Mouse (Mus musculus) Muller cell, postnatal 12 days (primary cell): ENCODE results near the gene Mfsd4b2.
"Not testable (repeated sequence)": the region's sequence is repeated elsewhere in the genome, so short reads cannot be mapped to it uniquely, and the experiment has no call there.

Experiments
- DNase-seq: peaks from one replicate; pipeline ENCODE4 v3.0.0-alpha.2; 2015; ENCODE audit errors: inconsistent ontology term

Gene Mfsd4b2

DNA sequence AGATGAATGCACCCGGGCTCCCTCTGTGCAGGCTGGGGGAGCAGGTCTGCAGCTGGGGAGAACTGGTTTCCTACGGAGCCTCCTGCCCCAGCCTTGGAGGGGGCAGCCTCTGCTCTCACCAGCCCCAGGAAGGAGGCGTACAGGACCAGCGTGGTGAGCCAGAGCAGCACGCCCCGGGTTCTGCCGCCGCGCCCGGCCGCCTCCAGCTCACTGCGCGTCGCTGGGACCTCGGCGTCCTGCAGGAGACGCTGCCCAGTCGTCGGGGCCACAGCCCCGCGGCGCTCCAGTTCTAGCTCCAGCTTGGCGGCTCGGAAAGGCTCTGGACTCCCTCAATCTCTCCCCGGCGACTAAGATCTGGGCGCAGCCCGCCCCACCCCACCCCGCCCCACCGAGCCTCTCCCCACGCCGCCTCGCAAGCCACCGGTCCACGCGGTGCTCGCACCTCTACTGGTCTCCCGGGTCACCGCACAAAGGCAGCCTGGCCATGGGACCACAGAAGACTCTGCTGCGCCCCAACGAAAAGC lies at the start of gene Mfsd4b2:
Gene Mfsd4b2 (minus strand): TSS at position 308 of the 524 bp plus-strand sequence.
- peak; percentile 31 for DNase-seq

DNA sequence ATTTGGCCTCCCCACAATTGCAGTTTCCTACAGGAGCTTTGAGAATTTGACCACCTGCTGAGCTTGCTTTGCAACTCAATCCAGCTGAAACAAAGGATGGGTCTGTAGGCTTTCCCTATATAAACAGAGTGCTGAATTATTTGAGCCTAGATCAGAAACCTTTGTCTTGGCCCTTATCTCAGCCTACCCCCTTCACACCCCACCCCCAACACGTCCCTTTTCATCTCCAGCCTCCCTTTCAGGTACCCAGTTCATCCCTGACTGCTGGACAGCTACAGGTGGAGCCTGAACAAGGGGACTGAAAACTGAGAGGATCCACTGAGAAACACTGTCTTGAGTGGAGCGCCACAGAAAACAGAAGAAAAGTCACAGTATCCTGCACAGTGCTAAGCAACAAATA lies 49.0 kb upstream of the Mfsd4b2 start:
- no peak for DNase-seq

DNA sequence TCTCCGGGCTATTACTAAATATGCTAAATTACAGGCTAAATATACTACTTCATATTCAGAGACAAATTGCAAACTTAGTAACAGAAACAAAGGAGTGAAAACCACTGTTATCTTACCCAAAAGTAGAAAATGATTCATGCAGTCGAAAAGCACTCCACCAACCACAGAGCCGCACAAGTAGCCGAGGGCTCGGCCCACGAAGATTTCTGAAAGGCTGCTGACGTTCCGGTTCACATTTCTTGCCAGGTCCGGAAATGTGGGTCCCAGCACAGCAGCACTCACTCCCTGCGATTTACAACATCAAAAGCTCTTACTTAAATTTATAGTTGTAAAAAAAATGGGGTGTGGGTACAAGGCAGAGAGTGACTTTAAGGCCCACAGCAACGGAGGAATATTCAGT lies 48.3 kb upstream of the Mfsd4b2 start:
- no peak for DNase-seq

DNA sequence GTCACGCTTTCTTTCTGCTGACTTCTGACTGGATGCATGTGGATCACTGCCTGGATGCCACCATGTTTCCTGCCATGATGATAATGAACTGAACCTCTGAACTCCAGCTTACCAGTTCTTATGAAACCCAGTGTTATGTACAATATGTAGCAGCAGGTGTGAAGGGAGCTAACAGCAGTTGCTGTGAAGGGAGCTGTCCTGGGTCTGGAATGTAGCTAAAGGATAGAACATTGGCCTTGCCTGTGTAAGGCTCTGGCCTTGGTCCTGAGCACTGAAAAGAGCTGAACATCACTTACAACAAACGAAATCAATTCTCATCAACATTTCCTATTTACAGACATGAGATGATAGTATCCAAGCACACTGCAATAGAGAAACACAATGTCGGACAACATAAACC lies 40.8 kb upstream of the Mfsd4b2 start:
- no peak for DNase-seq

DNA sequence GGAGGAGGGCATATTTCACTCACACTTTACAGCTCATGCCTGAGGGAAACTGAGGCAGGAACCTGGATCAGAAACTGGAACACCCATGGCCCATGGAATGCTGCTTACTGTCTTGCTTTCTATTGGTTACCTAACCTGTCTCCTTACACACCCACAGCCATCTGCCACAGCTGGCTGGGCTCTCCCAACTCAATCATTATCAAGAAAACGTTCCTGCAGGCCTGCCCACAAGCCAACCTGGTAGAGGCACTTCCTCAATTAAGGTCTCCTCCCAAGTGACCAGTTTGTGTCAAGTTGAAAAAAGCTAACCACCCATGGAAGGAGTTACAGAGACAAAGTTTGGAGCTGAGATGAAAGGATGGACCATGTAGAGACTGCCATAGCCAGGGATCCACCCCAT lies 35.2 kb upstream of the Mfsd4b2 start:
- DNase-seq: no peak

DNA sequence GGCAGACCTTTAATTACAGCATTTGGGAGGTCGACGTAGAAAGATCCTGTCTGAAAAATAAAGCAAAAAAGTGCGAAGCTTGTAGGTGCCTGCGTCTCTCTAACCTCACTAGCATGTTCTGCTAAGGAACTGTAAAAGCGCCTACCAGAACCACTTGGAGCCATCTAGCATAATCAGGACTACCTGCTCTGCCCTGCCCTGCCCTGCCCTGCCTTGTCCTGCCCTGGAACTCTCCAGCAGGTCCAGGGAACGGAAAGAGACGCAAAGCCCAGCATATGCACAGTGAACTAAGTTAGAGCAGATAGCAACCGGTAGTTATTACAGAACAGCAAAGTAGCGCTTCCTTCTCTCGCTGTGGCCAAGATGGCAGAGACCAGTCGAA lies 33.7 kb upstream of the Mfsd4b2 start:
- DNase-seq: no peak

DNA sequence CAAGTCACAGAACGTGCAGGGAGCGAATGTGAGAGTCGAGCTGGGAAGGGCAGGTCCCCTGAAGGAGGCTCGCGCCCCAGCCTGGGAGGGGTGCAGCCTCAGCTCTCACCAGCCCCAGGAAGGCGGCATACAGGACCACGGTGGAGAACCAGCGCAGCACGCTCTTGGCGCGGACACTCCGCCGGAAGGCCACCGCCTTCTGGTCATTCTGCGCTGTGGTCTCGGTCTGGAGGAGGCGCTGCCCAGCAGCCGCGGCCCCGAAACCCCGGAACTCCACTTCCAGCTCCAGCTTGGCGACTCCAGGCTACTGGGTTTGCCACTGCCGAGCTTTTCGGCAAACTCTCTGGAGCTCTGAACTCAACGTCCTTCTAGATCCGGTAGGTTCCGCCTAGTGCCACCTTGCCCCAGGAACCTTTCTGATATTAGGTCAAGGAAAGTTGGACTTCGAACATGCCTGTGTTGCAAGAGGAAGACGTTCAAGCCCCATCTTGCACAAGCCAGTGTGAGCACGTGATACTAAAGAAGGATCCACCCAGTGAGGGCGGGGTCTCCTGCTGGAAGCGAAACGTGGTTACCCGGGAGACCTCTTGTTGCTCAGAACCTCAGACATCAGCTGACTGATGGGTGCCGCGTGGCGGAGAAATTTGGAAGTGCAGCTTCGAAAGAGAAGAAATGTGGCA lies 33.2 kb upstream of the Mfsd4b2 start, which contains the start of gene Mfsd4b3:
Gene Mfsd4b3 (minus strand): TSS at position 393 of the 680 bp plus-strand sequence.
- peak; percentile 95 for DNase-seq

DNA sequence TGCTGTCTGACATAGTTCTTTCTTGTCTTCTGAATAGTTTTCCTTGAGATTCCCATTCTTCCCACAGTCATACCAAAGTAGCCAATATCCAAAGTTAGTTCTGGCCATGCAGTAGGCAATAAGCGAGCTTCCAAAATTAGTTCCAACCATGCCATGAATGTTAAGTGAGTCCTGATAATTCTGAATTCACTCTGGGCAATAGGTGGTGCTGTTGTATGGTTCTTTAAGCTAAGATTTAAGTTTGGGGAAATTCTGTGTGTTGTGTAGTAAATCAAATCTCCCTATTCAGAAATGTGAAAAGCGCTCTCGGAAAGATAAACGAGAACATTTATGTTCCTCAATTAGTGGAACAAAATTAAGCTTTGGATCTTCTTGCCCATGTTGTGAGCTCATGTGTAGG lies 31.5 kb upstream of the Mfsd4b2 start:
- no peak for DNase-seq

DNA sequence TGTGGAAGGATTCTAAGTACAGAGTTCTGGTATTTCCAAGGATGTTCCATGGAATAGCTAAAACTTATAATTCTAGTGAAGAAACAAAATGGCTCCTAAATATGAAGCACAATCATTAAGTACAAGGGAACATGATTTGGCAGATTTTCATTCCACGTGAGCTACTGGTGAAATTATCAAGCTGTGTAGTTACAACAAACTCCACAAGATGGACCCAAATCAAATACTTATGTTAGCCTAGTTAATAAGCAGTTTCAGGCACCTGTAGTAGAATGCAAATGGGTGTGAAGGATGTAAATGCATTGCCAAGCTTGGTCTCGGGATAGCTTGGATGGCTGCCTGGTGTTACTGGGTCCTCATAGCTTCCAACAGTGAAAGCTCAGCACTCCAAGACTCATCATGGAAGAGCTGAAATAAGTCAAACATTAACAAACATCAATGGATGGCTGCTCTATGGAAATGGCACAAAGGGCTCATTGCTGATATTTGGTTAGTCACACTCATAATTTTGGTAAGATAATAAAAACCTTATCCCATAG lies 29.7 kb upstream of the Mfsd4b2 start:
- no peak for DNase-seq

DNA sequence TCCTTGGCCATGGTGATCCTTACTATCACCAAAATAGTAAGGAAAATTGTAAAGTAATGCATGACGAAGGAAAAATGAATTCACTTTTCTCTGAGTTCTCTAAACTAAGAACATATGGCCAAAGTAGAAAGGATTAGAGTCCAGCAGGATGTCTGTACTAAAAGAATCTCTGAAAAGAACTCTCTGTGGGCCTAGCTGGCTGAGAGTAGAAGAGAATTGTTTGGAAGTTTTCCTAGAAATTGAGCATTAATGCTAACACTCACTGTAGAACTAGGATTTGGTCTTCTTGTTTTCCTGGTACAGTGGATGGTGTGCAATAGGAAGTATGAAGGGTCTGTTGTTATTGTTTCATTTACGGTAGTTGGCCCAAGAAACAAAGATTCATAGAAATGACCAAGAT lies 28.4 kb upstream of the Mfsd4b2 start:
- no peak for DNase-seq

DNA sequence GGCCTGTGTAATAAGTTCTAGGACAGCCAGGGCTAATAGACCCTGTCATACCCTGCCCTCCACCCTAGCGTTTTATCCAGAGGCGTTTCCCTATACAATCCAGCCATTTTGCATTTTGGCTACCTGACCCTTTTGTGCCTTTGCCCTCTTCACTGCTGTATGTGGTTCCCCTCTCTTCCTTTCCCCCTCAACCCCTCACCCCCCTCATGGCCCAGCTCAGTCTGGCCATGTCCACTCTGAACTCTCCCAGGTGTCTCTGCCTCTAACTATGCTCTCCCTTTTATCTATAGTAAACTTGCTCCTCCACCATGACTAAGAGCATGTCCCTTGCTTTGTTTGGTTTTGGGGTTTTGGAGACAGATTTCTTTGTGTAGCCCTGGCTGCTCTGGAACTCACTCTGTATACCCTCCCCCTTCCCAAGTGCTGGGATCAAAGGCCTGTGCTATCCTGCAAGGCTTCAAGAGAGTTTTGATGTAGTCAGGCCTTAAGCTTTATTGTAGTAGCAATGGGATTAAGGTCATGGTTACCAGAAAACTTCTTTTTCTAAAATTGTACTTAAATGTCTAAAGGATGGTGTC lies 22.7 kb upstream of the Mfsd4b2 start:
- no peak for DNase-seq

DNA sequence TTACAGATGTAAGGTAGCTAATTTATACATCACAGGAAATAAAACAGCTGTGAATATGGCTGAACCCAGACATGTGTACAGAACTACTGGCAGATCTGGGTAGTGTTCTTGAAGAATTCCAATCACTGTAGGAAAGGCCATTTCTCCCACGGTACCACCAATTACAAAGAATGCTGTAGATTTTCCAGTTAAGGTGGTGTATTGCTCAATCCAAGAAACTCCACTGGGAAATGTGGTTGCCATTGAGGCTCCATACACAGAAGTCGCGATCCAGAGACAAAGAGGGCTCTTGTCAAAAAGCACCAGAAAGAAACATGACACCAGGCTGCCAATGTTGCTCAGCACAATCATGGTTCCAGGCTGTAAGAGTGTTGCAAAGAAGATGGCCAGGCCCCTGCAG lies 20.5 kb upstream of the Mfsd4b2 start:
- DNase-seq: not testable (repeated sequence)

DNA sequence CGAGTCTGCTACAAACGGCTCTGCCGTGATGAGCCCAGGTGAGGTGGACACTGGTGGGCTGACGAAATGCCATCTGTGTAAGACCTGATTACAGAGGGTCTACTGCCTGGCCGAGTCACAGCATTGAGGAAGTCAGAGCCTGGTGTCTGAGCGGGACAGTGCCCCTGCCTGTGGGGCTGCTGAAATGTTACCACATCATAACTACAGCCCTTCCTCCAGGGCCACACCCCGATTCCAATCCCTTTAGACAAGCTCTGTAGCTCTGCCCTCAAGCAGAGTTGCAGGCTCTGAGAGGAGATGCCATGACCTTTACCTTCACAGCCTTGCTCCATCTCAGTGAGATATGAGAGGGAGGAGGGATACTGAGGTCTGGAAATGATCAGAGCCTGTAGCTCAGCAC lies 9.8 kb upstream of the Mfsd4b2 start:
- DNase-seq: no peak

DNA sequence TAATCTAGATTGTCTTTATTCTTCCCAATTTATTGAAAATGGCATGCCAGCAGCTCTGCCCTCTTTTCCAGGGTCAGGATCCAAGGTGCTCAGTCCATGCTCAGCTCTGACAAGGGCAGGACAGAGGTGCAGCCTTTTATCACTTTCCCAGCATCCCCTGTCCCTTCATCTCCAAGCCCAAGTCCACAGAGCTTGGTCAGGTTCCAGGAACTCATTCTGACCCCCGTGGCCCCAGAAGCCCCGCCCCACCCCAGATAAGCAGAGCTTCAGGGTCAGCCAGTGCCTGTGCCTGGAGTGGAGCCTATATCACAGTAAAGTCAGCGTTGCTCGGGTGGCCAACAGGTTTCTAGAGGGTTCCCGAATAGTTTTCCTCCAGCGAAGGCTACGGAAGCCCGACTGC lies 2.2 kb downstream of the Mfsd4b2 start:
- not testable (repeated sequence) for DNase-seq

DNA sequence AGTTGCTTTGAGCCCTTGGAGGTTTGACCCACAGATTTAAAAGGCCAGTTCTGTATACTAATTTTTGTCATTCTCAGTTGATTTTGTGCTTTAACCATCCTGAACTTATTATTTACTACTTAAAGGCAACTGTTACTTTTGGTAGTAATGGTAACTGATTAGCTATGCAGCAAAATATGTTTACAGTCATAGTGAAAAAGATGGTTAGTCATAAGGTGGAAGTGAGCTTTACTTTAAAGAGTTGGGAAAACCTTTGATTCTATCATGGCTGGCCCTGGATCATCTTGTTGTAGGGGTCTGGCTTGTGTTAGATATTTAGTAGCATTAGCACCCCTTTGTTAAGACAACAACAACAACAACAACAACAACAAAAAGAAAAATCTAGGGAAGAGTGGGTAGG lies 14.1 kb downstream of the Mfsd4b2 start:
- no peak for DNase-seq

DNA sequence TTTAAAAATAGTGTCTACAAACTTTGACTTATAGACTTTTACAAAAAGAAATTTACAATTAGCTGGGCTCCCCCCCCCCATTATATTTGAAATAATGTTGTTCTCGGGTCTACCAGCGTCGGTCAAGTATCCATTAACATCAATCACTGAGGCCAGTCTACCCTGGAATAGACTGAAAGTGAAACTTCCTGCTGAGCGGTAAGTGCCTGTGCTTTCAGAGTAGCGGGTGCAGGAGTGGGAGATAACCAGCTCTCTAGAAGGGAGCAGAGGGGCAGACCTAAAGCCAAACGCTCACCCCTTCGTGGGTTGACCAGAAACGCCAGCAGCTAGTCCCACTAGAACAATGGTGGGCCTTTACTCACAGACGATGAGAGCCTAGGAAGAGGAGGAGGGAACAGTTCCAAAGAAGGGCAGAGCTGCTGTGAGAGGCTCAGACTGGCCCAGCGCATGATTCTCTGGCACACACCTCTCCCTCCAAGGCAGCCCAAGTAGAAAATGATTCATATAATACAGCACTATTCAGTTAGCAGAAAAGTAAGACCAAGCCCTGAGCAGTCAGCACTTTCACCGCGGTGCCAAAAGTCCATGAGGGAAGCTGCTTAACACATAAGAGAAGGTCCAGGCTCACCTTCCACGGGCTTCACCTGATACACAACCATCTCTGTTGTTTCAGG lies 17.8 kb downstream of the Mfsd4b2 start:
- no peak for DNase-seq

DNA sequence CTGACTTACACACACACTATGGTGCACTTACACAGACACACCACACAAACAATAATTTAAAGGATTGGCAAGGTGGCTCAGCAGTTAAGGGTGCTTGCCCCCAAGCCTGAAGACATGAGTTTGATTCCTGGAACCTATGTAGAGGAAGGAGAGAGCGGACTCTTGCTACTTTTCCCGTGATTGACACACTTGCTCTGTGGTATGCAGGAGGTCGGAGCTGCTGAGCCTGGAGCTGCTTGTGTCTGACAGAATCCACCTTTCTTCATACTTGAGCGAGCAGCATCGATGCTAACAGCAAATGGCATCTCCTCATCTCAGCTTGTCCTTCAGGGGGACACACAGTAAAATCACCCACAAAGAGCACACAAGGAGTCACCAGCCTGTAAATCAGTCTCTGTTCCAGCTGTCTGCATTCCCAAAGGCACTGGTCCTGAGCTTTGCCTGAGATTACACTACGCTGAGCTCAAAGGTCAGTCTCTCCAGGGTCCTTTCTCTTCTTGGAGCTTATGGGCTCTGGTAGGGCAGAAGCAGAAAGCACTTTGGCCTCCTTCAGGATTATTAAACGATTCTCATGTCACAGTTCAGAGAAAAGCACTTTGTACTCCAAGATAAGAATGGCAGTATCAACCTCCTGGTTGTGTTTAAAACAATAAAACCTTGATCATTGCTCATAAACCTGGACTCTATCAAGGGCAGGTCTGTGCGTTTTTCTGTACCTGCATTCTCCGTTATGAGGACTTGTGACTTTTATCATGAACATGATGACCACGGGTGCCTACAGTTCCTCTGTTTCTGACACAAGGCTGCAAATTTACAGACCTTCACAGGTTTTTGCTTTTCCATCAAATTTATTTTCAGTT lies 19.7 kb downstream of the Mfsd4b2 start:
- DNase-seq: no peak

DNA sequence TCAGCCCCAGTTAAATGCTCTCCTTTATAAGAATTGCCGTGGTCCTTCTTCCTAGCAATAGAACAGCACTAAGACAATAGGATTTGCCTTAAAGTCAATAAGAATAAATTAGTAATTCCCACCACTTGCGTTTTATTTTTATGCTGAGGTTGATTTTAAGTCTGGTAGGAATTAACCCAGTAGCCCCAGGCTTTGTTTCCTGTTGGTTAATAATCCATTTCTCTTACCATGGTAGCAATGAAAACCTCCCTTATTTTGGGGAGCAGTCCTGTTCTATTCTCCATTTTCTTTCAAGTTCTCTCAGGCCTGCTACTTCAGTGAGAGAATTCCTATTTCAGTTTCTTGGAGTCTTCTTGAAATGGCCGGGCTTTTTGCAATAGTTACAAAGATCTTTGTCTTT lies 22.5 kb downstream of the Mfsd4b2 start:
- no peak for DNase-seq

DNA sequence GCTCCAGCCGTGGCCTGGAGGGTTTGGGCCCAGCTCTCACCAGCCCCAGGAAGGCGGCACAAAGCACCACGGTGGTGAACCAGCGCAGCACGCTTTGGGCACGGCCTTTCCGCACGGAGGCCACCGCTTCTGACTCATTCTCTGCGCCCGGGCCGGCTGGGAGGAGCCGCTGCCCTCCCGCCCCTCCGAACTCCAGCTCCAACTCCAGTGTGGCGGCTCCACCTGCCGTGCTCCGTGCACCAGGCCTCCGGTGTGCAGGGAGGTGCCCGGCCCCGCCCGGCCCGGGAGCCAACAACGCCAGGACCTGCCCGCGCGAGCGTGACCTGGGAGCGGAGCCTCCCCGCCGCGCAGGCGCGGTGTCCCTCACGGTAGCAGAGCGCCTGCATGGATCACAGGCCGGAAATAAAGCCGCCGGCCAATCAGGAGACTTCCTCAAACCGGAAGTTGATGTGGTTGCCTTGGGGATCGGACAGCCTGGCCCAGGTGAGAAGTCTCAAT lies 27.8 kb downstream of the Mfsd4b2 start, which contains the start of gene Mfsd4b4:
Gene Mfsd4b4 (minus strand): TSS at position 365 of the 498 bp plus-strand sequence.
- peak; percentile 91 for DNase-seq

DNA sequence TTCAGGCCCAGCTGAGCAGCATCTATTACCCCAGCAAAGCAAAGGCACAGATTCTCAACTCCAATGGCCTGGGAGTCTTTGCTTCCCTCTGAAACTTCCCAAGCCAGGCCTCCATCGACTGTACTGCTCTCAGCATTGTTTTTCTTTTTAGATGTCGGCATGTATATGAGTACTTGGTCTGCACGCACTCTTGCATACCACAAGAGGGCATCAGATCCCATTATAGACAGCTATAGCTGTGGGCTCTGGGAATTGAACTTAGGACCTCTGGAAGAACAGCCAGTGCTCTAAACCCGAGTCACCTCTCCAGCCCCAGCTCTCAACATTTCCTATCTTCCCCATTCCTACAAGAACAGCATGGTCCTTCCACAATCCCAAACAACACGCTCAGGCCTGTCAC lies 30.2 kb downstream of the Mfsd4b2 start:
- DNase-seq: no peak
